Mouse (Mus musculus): ENCODE results near the gene Ubl4b.

- TF ChIP-seq POLR2A (IDR thresholded peaks at IDR 0.05; ENCODE audit: borderline replicate concordance, low read depth, low read length) (no peak), CTCF (IDR thresholded peaks at IDR 0.05; ENCODE audit: low read depth, low read length) (no peak)
Observed at GRCm38 (mm10) chr3:107543158-107544080, 11.5 kb downstream of the Ubl4b start.
